Comparison of ENCODE assay signal across 20 mouse cellular contexts in the genomic region with DNA sequence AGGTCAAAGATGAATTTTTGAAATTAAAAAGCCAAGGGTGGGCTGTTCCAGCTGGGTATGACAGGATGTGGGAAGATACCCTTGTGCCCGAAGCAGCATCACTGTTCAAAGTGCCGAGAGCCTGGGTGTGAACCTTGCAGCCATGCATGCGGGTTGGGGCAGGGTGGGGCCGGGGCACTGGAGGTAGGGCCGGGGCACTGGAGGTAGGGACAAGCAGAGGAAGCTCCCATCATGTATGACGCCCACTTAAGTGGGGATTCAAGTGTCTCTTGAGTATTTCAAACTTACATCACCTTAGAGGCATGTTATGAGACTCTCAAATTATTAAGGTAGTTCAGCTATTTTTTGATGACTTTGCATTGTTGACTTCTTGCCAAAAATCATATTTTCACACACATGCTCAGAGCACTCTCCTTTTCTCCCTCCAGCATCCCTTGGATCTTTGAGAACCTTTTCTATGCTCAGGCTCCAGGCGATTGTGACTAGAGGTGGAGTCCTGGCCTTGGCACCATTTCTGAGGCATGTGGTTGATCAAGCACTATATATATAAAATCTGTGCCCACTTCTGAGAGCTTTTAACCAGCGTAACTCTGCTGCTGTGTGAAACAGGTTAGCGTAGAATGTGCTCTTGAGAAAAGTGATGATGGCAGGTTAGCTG. TPM values are rescaled to one million over a fixed set of nuclear protein-coding genes. Genes with fewer than 3 reads are reported as not detected.
DNase-seq lines count a peak whose midpoint lies in the region; ATAC-seq and TF ChIP-seq lines count a peak whose summit lies in the region.
"Had no signal": no experiment of that assay in that cellular context is flagged by ENCODE, and none has a peak within 500 bp of the region (broad histone marks: within the 10 kb centered on the region; RNA-seq: fewer than 3 reads in every experiment).

No protein-coding gene starts in this region.

- peak; percentile 96 for TF ChIP-seq EP300 in lung, postnatal 0 days (IDR thresholded peaks at IDR 0.05)

- H3K27ac ChIP-seq in heart, embryonic 10.5 days: no peak overlapping the region
- peak overlapping the region; percentile 69 for H3K27ac ChIP-seq in lung, postnatal 0 days (ENCODE audit: low read length)
- H3K27ac ChIP-seq: liver, embryonic 15.5 days had no signal

- no peak overlapping the region for H3K9ac ChIP-seq in lung, postnatal 0 days (replicated peaks; ENCODE audit: low read depth)
- H3K9ac ChIP-seq: heart, embryonic 12.5 days; liver, embryonic 15.5 days had no signal

- TF ChIP-seq CTCF in lung, postnatal 0 days (IDR thresholded peaks at IDR 0.05): no peak

- H3K4me1 ChIP-seq in heart, embryonic 10.5 days: 0 out of 2 replicates have a peak, but pooled peaks cover under 1% of the 10 kb centered on the region
- peaks cover 4% of the 10 kb centered on the region; the same call in 1 of the 2 replicates for H3K4me1 ChIP-seq in lung, postnatal 0 days (ENCODE audit: insufficient read depth, low read depth, low read length)

- 86% methylated on average over 9 of the region's 9 CpGs for WGBS in heart, embryonic 10.5 days
- 60% methylated on average over 9 of the region's 9 CpGs for WGBS in lung, postnatal 0 days

- peak; percentile 94 for ATAC-seq in lung, postnatal 0 days
- peak; percentile 40 for ATAC-seq in CD4-positive, CD25-positive, alpha-beta regulatory T cell, adult 4 months
- ATAC-seq: hindbrain, embryonic 16.5 days had no signal

- H3K4me2 ChIP-seq in lung, postnatal 0 days (replicated peaks; ENCODE audit: low read depth, low read length): no peak overlapping the region
- H3K4me2 ChIP-seq: heart, embryonic 12.5 days; liver, embryonic 15.5 days had no signal

- no peaks in the 10 kb centered on the region for H3K27me3 ChIP-seq in heart, embryonic 10.5 days (ENCODE audit: insufficient read depth, poor library complexity, severe bottlenecking)
- no peaks in the 10 kb centered on the region for H3K27me3 ChIP-seq in lung, postnatal 0 days (replicated peaks; ENCODE audit: insufficient read depth, low read length)
- H3K27me3 ChIP-seq: heart, embryonic 12.5 days; liver, embryonic 15.5 days had no signal

- H3K4me3 ChIP-seq in heart, embryonic 10.5 days: no peak overlapping the region
- no peak overlapping the region for H3K4me3 ChIP-seq in lung, postnatal 0 days (ENCODE audit: low read depth, low read length)
- H3K4me3 ChIP-seq: erythroblast, embryonic 14.5 days; heart, embryonic 12.5 days; liver, embryonic 15.5 days had no signal

- no peaks in the 10 kb centered on the region for H3K9me3 ChIP-seq in heart, embryonic 10.5 days
- H3K9me3 ChIP-seq in lung, postnatal 0 days (ENCODE audit: low read length): no peaks in the 10 kb centered on the region
- H3K9me3 ChIP-seq: G1E; heart, embryonic 12.5 days; liver, embryonic 15.5 days had no signal

- peak; percentile 80 for DNase-seq in heart, adult 11 months
- no peak for DNase-seq in heart, embryonic 10.5 days (ENCODE audit: low spot score)
- DNase-seq in lung, postnatal 0 days (ENCODE audit: low spot score): peak; percentile 74
- DNase-seq in lung, postnatal 10 days: no peak
- peak; percentile 51 for DNase-seq in lung, postnatal 25 days (ENCODE audit: low spot score)
- DNase-seq in adrenal gland, postnatal 4 days (ENCODE audit: low spot score in 2 of 2): no peak
- no peak for DNase-seq in urinary bladder, postnatal 10 days (ENCODE audit: low spot score)
- DNase-seq: cerebellum, adult 11 months; cerebellum, postnatal 25 days; gastrocnemius, postnatal 25 days; kidney, adult 8-10 months; kidney, postnatal 25 days; layer of hippocampus, adult 9-11 months; retina, postnatal 1 day had no signal

- H3K36me3 ChIP-seq in heart, embryonic 10.5 days: no peaks in the 10 kb centered on the region
- no peaks in the 10 kb centered on the region for H3K36me3 ChIP-seq in lung, postnatal 0 days (ENCODE audit: insufficient read depth, low read length)
- H3K36me3 ChIP-seq: liver, embryonic 15.5 days had no signal

RNA-seq across cellular contexts. Expression of gene Cblb, which starts 55.9 kb away (rescaled TPM):
- polyA plus RNA-seq in heart, embryonic 10.5 days (2016; fragmentation: Nextera tagmentation; extraction: Ambion mirVana): 15.5 and 16.1 TPM in 2 replicates
- polyA plus RNA-seq in lung, postnatal 0 days (2015; fragmentation: Nextera tagmentation; extraction: Ambion mirVana): 8.4 and 8.7 TPM in 2 replicates
- 10 to 100 TPM; 42.2 to 42.6 TPM for polyA plus RNA-seq in CD4-positive, CD25-positive, alpha-beta regulatory T cell, adult 4 months (2017; shearing (Covaris generic))
- total RNA-seq in adrenal gland, postnatal 4 days (2021): 10 to 100 TPM; 24.4 to 27.1 TPM

Comparison
In these comparisons a context has a peak if more than half of its experiments do, and no peak if none do; other contexts are left out.
1. DNase-seq: peak in heart, adult 11 months (single experiment), lung, postnatal 0 days (single experiment) and lung, postnatal 25 days (single experiment); none in heart, embryonic 10.5 days (single experiment), lung, postnatal 10 days (single experiment), adrenal gland, postnatal 4 days (0 of 2) and urinary bladder, postnatal 10 days (single experiment).